ENCODE assay signal across 7 mouse cellular contexts in the genomic region with DNA sequence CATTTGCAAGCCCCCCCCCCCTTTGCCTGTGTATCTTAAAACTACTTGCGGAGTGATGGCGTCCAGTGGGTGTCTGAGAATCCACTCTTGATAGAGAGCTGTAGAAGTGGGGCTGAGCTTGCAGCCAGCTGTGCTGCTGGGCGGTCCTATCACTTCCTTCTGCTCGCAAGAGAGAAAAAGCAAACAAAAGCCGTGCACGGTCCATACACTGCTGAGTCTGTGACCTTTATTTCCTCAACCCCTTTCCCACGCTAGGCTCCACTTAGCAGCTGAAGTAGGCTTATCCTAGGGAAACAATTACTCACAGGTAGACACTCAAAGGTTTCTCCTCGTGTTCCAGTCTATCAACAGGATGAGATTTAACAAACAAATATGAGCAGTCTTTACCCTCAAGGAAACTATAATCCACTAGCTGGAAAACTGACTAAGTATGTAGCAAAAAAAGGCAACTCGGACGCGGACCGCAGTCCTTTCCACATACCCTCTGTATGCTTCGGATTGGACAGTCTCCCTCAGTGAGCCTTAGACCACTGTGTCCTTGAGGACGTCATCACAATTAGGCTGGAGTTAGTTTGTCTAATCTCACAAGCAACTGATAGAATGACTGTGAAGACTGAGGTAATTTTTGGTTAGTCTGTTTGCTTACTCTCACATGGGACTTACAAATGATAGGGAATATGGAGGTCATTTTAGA.
DNase-seq lines count a peak whose midpoint lies in the region; ATAC-seq and TF ChIP-seq lines count a peak whose summit lies in the region.

No protein-coding gene starts in this region.

- no peak overlapping the region for H3K9ac ChIP-seq in forebrain, embryonic 16.5 days (replicated peaks; ENCODE audit: low read depth, low read length)
- no peak overlapping the region for H3K9ac ChIP-seq in hindbrain, postnatal 0 days (replicated peaks; ENCODE audit: low read length)
- no peak overlapping the region for H3K9ac ChIP-seq in liver, postnatal 0 days (replicated peaks)

- H3K9me3 ChIP-seq in forebrain, embryonic 16.5 days (ENCODE audit: control insufficient read depth, low read length), result no peaks in the 10 kb centered on the region
- no peaks in the 10 kb centered on the region for H3K9me3 ChIP-seq in hindbrain, postnatal 0 days (ENCODE audit: low read length)
- H3K9me3 ChIP-seq in liver, postnatal 0 days (ENCODE audit: low read length), result no peaks in the 10 kb centered on the region

- 0 out of 2 replicates have a peak, but pooled peaks have one; percentile 38 for ATAC-seq in forebrain, embryonic 16.5 days
- ATAC-seq in hindbrain, postnatal 0 days, result no peak
- peak; percentile 71 for ATAC-seq in liver, postnatal 0 days
- ATAC-seq in neutrophil, adult 5-6 weeks (ENCODE audit: extremely low read depth, insufficient number of reproducible peaks, low FRiP score, poor library complexity, severe bottlenecking), result peak; percentile 53

- H3K4me3 ChIP-seq in forebrain, embryonic 16.5 days (replicated peaks; ENCODE audit: low read length), result no peak overlapping the region
- H3K4me3 ChIP-seq in hindbrain, postnatal 0 days (ENCODE audit: low read length), result no peak overlapping the region
- H3K4me3 ChIP-seq in liver, postnatal 0 days (ENCODE audit: low read depth, low read length), result peak overlapping the region; percentile 22; the same call in 1 of the 2 replicates

- no peak overlapping the region for H3K4me2 ChIP-seq in forebrain, embryonic 16.5 days (ENCODE audit: low read length)
- peak overlapping the region; percentile 10; the same call in 1 of the 2 replicates for H3K4me2 ChIP-seq in hindbrain, postnatal 0 days (ENCODE audit: low read depth, low read length)
- peak overlapping the region; percentile 56 for H3K4me2 ChIP-seq in liver, postnatal 0 days (ENCODE audit: low read depth, low read length)

- TF ChIP-seq EP300 in liver, postnatal 0 days (IDR thresholded peaks at IDR 0.05; ENCODE audit: low read depth), result no peak

- no peaks in the 10 kb centered on the region for H3K36me3 ChIP-seq in forebrain, embryonic 16.5 days (ENCODE audit: control insufficient read depth, insufficient read depth)
- no peaks in the 10 kb centered on the region for H3K36me3 ChIP-seq in hindbrain, postnatal 0 days (ENCODE audit: insufficient read depth, low read length)
- no peaks in the 10 kb centered on the region for H3K36me3 ChIP-seq in liver, postnatal 0 days (replicated peaks; ENCODE audit: insufficient read depth, low read length)

- 64% methylated on average over 14 of the region's 14 CpGs for WGBS in forebrain, embryonic 16.5 days
- 63% methylated on average over 14 of the region's 14 CpGs for WGBS in hindbrain, postnatal 0 days
- WGBS in liver, postnatal 0 days (ENCODE audit: insufficient replicate concordance), result 20% methylated on average over 14 of the region's 14 CpGs

- H3K27me3 ChIP-seq in forebrain, embryonic 16.5 days (replicated peaks; ENCODE audit: control insufficient read depth, insufficient read depth, low read length), result no peaks in the 10 kb centered on the region
- no peaks in the 10 kb centered on the region for H3K27me3 ChIP-seq in hindbrain, postnatal 0 days (ENCODE audit: insufficient read depth, low read length)
- H3K27me3 ChIP-seq in liver, postnatal 0 days (ENCODE audit: insufficient read depth, low read length), result no peaks in the 10 kb centered on the region

- no peaks in the 10 kb centered on the region for H3K4me1 ChIP-seq in forebrain, embryonic 16.5 days (replicated peaks; ENCODE audit: control insufficient read depth, insufficient read depth, low read length)
- no peaks in the 10 kb centered on the region for H3K4me1 ChIP-seq in hindbrain, postnatal 0 days (ENCODE audit: insufficient read depth, low read length)
- peaks cover 11% of the 10 kb centered on the region for H3K4me1 ChIP-seq in liver, postnatal 0 days (ENCODE audit: insufficient read depth)

- intact Hi-C loops in left cerebral cortex, postnatal 14 days (cut with DNase I), result no loop called here

- DNase-seq in embryo, embryonic 10 days (ENCODE audit: low spot score), result peak; percentile 39
- no peak for DNase-seq in hindbrain, postnatal 0 days (ENCODE audit: low spot score)
- peak; percentile 24 for DNase-seq in liver, postnatal 0 days
- no peak for DNase-seq in cerebellum, adult 18-20 months
- no peak for DNase-seq in left cerebral cortex, postnatal 14 days (ENCODE audit: low spot score in 2 of 2)

- no peak overlapping the region for H3K27ac ChIP-seq in forebrain, embryonic 16.5 days (ENCODE audit: low read length)
- no peak overlapping the region for H3K27ac ChIP-seq in hindbrain, postnatal 0 days
- peak overlapping the region; percentile 53 for H3K27ac ChIP-seq in liver, postnatal 0 days (ENCODE audit: low read depth)

- no peak for TF ChIP-seq CTCF in hindbrain, postnatal 0 days (IDR thresholded peaks at IDR 0.05; ENCODE audit: low read depth)
- TF ChIP-seq CTCF in liver, postnatal 0 days (IDR thresholded peaks at IDR 0.05; ENCODE audit: low read depth), result no peak

Comparison
In these comparisons a context has a peak if more than half of its experiments do, and no peak if none do; other contexts are left out.
1. DNase-seq: peak in embryo, embryonic 10 days (single experiment) and liver, postnatal 0 days (single experiment); none in hindbrain, postnatal 0 days (single experiment), cerebellum, adult 18-20 months (0 of 2) and left cerebral cortex, postnatal 14 days (0 of 2).